Mouse (Mus musculus): ENCODE measurements around the gene Nrk.

The Nrk gene

DNA sequence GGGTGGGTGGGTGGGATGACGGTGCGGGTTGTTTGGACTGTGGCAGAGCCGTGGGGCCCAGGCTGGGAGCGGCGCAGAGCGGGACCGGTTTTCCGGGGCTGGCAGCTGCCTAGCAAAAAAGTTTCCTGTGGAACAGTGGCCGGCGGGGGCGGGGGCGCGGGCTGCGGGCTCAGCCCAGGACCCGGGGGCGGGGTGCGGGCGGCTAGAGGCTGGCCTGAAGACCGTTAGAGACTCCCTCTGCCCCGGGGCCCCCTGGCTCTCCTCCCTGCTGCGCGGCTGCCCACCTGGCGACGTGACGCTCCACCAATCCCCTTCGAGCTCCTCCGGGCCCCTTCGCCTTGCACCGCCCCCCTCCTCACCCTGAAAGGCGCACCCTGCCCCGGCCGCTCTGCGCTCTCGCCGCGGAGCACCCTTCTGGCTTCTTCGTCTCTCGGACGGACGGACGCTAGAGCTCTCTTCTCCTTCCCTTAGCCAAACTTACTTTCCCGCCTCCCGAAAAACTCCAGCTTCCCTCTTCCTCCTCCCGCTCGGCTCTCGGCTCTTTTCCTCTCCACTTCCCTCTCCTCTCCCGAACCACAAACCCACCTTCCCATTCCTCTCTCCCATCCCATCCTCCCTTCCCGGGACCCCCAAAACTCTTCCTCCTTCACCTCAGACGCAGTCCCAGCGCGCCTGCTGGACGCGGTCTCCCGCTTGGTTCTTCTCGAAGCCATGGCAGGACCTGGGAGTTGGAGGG, at the start of gene Nrk:
Nrk (plus strand) TSS at position 390 of the 736 bp plus-strand sequence.
- WGBS: 8% methylated on average over 29 of the region's 55 CpGs

- 7% methylated on average over 8 of the region's 8 CpGs for WGBS
These were observed 864 bp upstream of the Nrk start for GRCm38 (mm10) chrX:138913366-138913765.

DNA sequence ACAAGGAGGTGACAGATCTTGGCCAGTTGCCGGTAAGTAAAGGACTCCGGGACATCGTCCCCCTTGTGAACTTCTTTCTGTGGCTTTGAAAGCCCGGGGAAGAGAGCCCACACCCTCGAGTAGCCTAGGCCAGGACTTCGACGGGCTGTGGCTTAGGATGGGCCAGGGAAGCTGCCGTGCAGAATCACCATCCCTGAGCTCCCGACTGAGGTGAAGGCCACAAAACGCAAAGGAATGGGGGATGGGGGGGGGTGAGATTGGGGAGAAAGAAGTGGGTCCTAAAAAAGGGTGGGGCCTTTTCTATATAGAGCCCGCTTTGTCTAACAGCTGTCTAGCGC, 516 bp downstream of the Nrk start:
- 17% methylated on average over 12 of the region's 12 CpGs for WGBS

GRCm38 (mm10) chrX:138919030-138919429, 4.8 kb downstream of the Nrk start:
- 59% methylated on average over 7 of the region's 7 CpGs for WGBS

DNA sequence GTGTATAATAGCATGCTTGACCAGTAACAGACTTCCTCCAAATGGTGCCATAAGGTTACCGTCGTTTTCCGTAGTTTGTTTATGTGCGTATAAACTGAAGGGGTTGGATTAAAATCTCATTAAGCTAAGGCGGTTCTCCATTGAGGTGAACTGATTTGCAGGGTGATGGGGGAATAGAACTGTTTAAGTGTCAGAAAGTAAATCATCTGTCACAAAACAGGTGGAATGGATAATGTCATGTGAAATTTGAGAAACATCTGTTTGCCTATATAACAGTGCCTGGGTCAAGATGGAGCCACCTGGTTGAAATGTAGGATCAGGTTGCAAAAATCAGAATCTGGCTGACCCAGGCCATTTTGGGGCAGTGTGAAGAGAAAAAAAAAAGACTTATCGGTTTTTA, 29.7 kb downstream of the Nrk start:
- 93% methylated on average over 6 of the region's 6 CpGs for WGBS

DNA sequence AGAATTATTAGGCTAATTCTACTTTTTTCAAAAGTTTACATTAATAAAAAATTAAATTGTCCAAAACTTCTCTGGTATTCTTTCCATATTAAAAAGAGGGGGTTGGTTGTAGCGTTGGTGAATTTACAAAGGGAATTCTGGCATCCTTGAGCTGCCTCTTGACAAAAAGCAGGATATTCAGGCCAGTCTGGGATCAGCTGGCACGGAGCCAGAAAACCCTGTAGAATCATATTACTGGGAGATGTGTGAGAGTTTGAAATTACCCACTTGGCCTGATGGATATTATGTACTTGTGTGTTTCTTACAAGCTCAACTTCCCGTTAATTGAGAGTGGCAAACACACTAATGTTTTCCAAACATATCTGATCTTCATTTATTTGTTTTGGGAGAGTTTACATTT, 46.5 kb downstream of the Nrk start:
- 53% methylated on average over 3 of the region's 3 CpGs for WGBS

DNA sequence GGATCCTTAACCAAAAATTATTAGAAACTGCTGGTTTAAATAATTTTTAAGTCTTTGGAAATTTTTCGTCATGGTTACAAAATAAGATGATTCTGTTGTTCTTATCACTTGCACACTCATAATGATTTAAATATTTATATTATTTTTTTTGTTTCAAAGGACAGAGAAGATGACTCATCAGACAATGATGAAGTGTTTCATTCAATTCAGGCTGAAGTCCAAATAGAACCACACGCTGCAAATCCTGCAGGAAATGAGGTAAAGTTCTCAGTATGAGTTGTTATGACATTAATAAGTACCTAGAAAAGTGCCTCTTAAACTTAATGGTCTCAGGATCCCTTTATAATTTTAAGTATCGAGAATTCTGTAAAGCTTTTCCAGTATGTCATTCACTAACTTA, 64.3 kb downstream of the Nrk start:
- WGBS: 59% methylated on average over 3 of the region's 3 CpGs

DNA sequence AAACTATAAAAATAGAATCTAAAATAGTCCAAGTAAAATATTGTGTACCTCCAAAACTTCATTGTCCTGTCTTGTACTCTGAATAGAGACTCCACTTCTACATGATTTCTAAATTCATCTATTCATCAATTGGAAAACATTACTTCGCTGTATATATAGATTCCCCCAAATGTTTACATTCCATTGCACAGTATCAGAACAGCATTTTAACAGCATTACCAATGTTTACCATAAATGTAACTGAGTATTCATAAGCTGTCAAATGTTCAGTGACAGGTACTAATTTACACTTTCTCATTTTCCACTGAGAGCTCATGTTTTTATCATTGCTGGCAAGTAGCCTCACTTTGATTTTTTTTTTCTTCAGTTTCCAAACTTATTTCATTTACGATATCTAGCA, 65.0 kb downstream of the Nrk start:
- WGBS: 77% methylated on average over 2 of the region's 2 CpGs

- 80% methylated on average over 3 of the region's 3 CpGs for WGBS
These were observed 100.3 kb downstream of the Nrk start for GRCm38 (mm10) chrX:139014524-139014923.

GRCm38 (mm10) chrX:139016540-139016939, 102.3 kb downstream of the Nrk start:
- 21% methylated on average over 1 of the region's 1 CpGs for WGBS

DNA sequence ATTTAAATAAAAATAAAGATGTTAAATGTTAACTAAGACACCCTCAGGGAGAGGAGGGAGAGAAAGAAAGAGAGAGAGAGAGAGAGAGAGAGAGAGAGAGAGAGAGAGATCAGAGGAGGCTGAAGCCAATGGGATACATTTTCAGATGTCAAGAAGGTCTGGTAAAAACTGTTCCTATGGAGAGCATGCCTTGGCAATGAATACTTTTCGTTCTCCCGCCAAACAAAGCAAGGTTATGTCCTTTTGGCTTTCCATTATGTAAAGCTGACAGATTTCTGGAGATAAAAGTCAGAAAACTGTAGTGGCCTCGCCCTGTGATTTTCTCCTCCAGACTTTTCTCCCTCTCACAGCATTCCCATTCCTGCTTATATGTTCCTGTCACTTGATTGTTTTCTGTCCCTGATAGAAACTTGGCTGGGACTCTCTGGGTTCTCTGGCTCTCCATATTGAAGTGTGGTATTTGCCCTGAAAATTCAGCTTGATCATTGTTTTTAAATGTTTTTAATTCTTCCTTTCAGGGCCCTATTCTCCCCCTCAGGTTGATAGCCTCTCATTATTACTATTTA, 112.4 kb downstream of the Nrk start:
- 78% methylated on average over 3 of the region's 3 CpGs for WGBS

GRCm38 (mm10) chrX:139027296-139027695, 113.1 kb downstream of the Nrk start:
- 56% methylated on average over 5 of the region's 5 CpGs for WGBS

- WGBS: 60% methylated on average over 6 of the region's 6 CpGs
These were observed 113.7 kb downstream of the Nrk start for GRCm38 (mm10) chrX:139027909-139028308.

GRCm38 (mm10) chrX:139037666-139038065, 123.4 kb downstream of the Nrk start:
- WGBS: 100% methylated on average over 1 of the region's 1 CpGs

GRCm38 (mm10) chrX:139039314-139039713, 125.1 kb downstream of the Nrk start:
- WGBS: 88% methylated on average over 2 of the region's 2 CpGs

GRCm38 (mm10) chrX:139041148-139041547, 126.9 kb downstream of the Nrk start:
- WGBS: 75% methylated on average over 1 of the region's 1 CpGs

DNA sequence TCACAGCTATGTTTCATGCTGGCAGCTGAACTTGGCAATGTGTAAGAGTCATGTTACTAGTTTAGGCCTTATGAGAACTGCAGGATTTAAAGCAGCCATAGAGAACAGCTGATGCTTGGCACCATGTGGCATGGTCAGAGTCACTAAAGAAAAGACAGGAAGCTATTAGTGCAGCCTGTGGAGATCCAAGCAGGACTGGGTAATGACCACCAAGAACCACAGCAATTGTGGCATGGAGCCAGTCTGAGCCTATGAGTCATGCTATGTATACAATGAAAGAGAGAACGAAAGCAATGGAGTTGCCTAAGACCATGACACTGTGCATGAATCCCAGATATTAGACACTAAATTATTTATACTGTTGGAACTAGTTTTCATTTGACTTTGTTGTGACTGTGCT, 137.7 kb downstream of the Nrk start:
- WGBS: 42% methylated on average over 1 of the region's 1 CpGs

GRCm38 (mm10) chrX:139053149-139053548, 138.9 kb downstream of the Nrk start:
- 90% methylated on average over 1 of the region's 1 CpGs for WGBS
